Mouse (Mus musculus) intestine, postnatal 0 days (tissue): Measurements from ENCODE around the gene Erc1. TPM values are rescaled to one million over a fixed set of nuclear protein-coding genes. Genes with fewer than 3 reads are reported as not detected.

Experiments used
- ATAC-seq: fragments of 200-750 bp; cut with Nextera tagmentation; 2 replicates; pipeline ENCODE4 v1.8.0; 2017; ENCODE audit warnings: mild to moderate bottlenecking, moderate TSS enrichment, moderate library complexity
- H3K27ac ChIP-seq: fragments of 300-500 bp; sonication (generic); 2 replicates; pipeline ENCODE4 v1.5.1; 2014; ENCODE audit warnings: mild to moderate bottlenecking, low read depth, low read length, moderate library complexity
- H3K27me3 ChIP-seq: fragments of 300-500 bp; sonication (generic); replicated peaks from 2 replicates; pipeline ENCODE4 v1.6.1; 2014; ENCODE audit warnings: low read length, mixed read lengths; ENCODE audit not compliant: control insufficient read depth, insufficient read depth
- H3K36me3 ChIP-seq: fragments of 300-500 bp; sonication (generic); 2 replicates; pipeline ENCODE4 v1.6.1; 2014; ENCODE audit warnings: mild to moderate bottlenecking, moderate library complexity; ENCODE audit not compliant: control insufficient read depth, insufficient read depth
- H3K4me1 ChIP-seq: fragments of 300-500 bp; sonication (generic); replicated peaks from 2 replicates; pipeline ENCODE4 v1.6.1; 2014; ENCODE audit warnings: antibody characterized with exemption, low read length, mixed read lengths; ENCODE audit not compliant: control insufficient read depth, insufficient read depth
- H3K4me2 ChIP-seq: fragments of 300-500 bp; sonication (generic); replicated peaks from 2 replicates; pipeline ENCODE4 v1.6.1; 2014; ENCODE audit warnings: low read depth, mild to moderate bottlenecking, moderate library complexity
- H3K4me3 ChIP-seq: fragments of 300-500 bp; sonication (generic); 2 replicates; pipeline ENCODE4 v1.5.1; 2014; ENCODE audit warnings: low read depth, low read length
- H3K9ac ChIP-seq: fragments of 300-500 bp; sonication (generic); 2 replicates; pipeline ENCODE4 v1.6.1; 2014; ENCODE audit warnings: mild to moderate bottlenecking, low read depth, low read length
- H3K9me3 ChIP-seq: fragments of 300-500 bp; sonication (generic); 2 replicates; pipeline ENCODE4 v1.6.1; 2016; ENCODE audit warnings: mixed run types; ENCODE audit not compliant: control insufficient read depth
- CTCF ChIP-seq: sonication (generic); IDR thresholded peaks from 2 replicates; pipeline ENCODE4 v1.5.1; 2016; ENCODE audit warnings: low read depth, mild to moderate bottlenecking, control low read depth, antibody characterized with exemption, moderate library complexity
- WGBS: fragments of 180-500 bp; shearing (Covaris S2); extraction: QIAGEN DNeasy Blood & Tissue Kit; methylation state at CpG from one replicate; pipeline ENCODE4 v1.1.7; 2014; 5-methylcytosine and 5-hydroxymethylcytosine counted together
- polyA plus RNA-seq: library from polyadenylated mRNA; unstranded; fragments of >200 nt; fragmentation: Nextera tagmentation; extraction: Ambion mirVana; gene quantifications from 2 replicates; pipeline ENCODE4 v1.2.1, GENCODE M21; 2015

Erc1 gene
- polyA plus RNA-seq, 1 experiment from 2014 or later, result 4.5 TPM

- peak; percentile 56 for TF ChIP-seq CTCF
- no peaks in the 10 kb centered on the region for H3K27me3 ChIP-seq
- no peak overlapping the region for H3K4me3 ChIP-seq
- ATAC-seq, result no peak
- no peaks in the 10 kb centered on the region for H3K9me3 ChIP-seq
- no peaks in the 10 kb centered on the region for H3K4me1 ChIP-seq
- H3K36me3 ChIP-seq, result no peaks in the 10 kb centered on the region
- H3K9ac ChIP-seq, result no peak overlapping the region
- H3K27ac ChIP-seq, result no peak overlapping the region
- no peak overlapping the region for H3K4me2 ChIP-seq
- WGBS, result 85% methylated on average over 2 of the region's 2 CpGs
Observed at GRCm38 (mm10) chr6:119758490-119758889, 89.5 kb downstream of the Erc1 start.

- no peak for ATAC-seq
- WGBS, result 81% methylated on average over 5 of the region's 5 CpGs
- H3K36me3 ChIP-seq, result no peaks in the 10 kb centered on the region
Observed at GRCm38 (mm10) chr6:119757796-119758195, 90.2 kb downstream of the Erc1 start.

GRCm38 (mm10) chr6:119755866-119756265 is 92.1 kb downstream of the Erc1 start:
- no peak overlapping the region for H3K27ac ChIP-seq
- no peak for ATAC-seq
- no peaks in the 10 kb centered on the region for H3K9me3 ChIP-seq
- no peak overlapping the region for H3K4me3 ChIP-seq
- no peak overlapping the region for H3K4me2 ChIP-seq
- no peak overlapping the region for H3K9ac ChIP-seq
- 64% methylated on average over 3 of the region's 3 CpGs for WGBS
- no peaks in the 10 kb centered on the region for H3K4me1 ChIP-seq
- H3K36me3 ChIP-seq, result no peaks in the 10 kb centered on the region; the same call in 1 of the 2 replicates
- no peak for TF ChIP-seq CTCF
- H3K27me3 ChIP-seq, result no peaks in the 10 kb centered on the region

More at GRCm38 (mm10) chr6:119757796-119758195, 90.2 kb downstream of the Erc1 start:
- TF ChIP-seq CTCF, result no peak
- Histone ChIP-seq H3K4me1 (no peaks in the 10 kb centered on the region), H3K27ac (no peak overlapping the region), H3K27me3 (no peaks in the 10 kb centered on the region), H3K9me3 (no peaks in the 10 kb centered on the region), H3K9ac (no peak overlapping the region), H3K4me3 (no peak overlapping the region), H3K4me2 (no peak overlapping the region)

- ATAC-seq, result no peak
Observed at GRCm38 (mm10) chr6:119749093-119749635, 98.8 kb downstream of the Erc1 start.

GRCm38 (mm10) chr6:119741861-119742260 is 106.1 kb downstream of the Erc1 start:
- ATAC-seq, result no peak

More at GRCm38 (mm10) chr6:119749093-119749635, 98.8 kb downstream of the Erc1 start:
- Histone ChIP-seq H3K4me3 (no peak overlapping the region), H3K9ac (no peak overlapping the region), H3K4me1 (no peaks in the 10 kb centered on the region), H3K27ac (no peak overlapping the region), H3K36me3 (peaks cover 8% of the 10 kb centered on the region; the same call in 1 of the 2 replicates), H3K27me3 (no peaks in the 10 kb centered on the region), H3K9me3 (no peaks in the 10 kb centered on the region), H3K4me2 (no peak overlapping the region)
- TF ChIP-seq CTCF, result no peak
- WGBS, result 88% methylated on average over 7 of the region's 7 CpGs

GRCm38 (mm10) chr6:119740541-119740940 is 107.4 kb downstream of the Erc1 start:
- no peak for TF ChIP-seq CTCF
- H3K4me1 ChIP-seq, result no peaks in the 10 kb centered on the region
- no peaks in the 10 kb centered on the region for H3K9me3 ChIP-seq
- H3K4me3 ChIP-seq, result no peak overlapping the region
- no peak overlapping the region for H3K27ac ChIP-seq
- H3K27me3 ChIP-seq, result no peaks in the 10 kb centered on the region
- no peak for ATAC-seq
- 92% methylated on average over 3 of the region's 3 CpGs for WGBS
- peaks cover 10% of the 10 kb centered on the region; the same call in 1 of the 2 replicates for H3K36me3 ChIP-seq
- no peak overlapping the region for H3K9ac ChIP-seq
- no peak overlapping the region for H3K4me2 ChIP-seq

More at GRCm38 (mm10) chr6:119741861-119742260, 106.1 kb downstream of the Erc1 start:
- Histone ChIP-seq H3K27ac (no peak overlapping the region), H3K27me3 (no peaks in the 10 kb centered on the region), H3K4me1 (no peaks in the 10 kb centered on the region), H3K4me3 (no peak overlapping the region), H3K9ac (no peak overlapping the region), H3K36me3 (peaks cover 10% of the 10 kb centered on the region; the same call in 1 of the 2 replicates), H3K9me3 (no peaks in the 10 kb centered on the region), H3K4me2 (no peak overlapping the region)
- WGBS, result 83% methylated on average over 2 of the region's 2 CpGs
- peak; percentile 25; the same call in 1 of the 2 replicates for TF ChIP-seq CTCF
